Mouse (Mus musculus): ENCODE data around the gene Asic2. TPM values are rescaled to one million over a fixed set of nuclear protein-coding genes. Genes with fewer than 3 reads are reported as not detected.
"Not testable (repeated sequence)": the region's sequence is repeated elsewhere in the genome, so short reads cannot be mapped to it uniquely, and the experiment has no call there.

The Asic2 gene
- total RNA-seq, 2 experiments from 2014 or later = 52.8 to 57.6 TPM

DNA sequence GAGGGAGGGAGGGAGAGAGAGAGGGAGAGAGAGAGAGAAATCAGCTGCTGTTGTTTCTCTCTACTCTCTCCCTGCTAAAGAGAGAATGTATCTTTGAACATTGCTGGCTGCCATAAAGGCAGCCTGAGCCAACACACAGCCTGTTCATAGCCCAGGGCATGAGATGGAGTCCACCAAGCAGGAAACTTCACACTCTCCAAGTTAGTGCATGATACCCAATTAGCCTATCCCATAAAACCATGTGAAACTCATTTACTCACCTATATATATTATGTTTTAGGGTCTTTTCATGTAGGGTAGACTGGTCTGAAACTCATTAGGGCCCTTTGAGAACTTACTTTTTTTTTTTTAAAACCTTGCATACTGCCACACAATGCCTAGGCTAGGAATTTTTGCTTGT, 582.7 kb downstream of the Asic2 start:
- intact Hi-C loops (cut with DNase I) = no loop called here
- no peak for DNase-seq

DNA sequence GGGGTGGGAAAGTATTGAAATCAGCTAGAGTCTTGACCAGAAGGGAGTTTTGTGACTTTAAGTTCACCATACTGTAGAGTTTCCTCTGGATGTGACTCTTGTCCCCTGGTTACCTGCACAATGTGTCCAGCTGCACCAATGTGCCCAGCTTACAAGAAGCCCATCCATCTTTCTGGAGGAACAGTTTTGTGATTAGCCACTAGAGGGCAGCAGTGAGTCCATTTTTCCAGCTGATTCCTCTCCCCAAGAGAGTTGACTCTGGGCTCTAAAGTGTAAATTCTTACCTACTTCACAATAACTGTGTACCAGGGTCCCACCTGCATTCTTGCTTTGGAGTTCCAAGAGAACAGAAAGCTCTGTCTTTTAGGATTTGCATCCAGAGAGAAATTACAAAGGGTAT, 593.4 kb downstream of the Asic2 start:
- intact Hi-C loops (cut with DNase I) = no loop called here

DNA sequence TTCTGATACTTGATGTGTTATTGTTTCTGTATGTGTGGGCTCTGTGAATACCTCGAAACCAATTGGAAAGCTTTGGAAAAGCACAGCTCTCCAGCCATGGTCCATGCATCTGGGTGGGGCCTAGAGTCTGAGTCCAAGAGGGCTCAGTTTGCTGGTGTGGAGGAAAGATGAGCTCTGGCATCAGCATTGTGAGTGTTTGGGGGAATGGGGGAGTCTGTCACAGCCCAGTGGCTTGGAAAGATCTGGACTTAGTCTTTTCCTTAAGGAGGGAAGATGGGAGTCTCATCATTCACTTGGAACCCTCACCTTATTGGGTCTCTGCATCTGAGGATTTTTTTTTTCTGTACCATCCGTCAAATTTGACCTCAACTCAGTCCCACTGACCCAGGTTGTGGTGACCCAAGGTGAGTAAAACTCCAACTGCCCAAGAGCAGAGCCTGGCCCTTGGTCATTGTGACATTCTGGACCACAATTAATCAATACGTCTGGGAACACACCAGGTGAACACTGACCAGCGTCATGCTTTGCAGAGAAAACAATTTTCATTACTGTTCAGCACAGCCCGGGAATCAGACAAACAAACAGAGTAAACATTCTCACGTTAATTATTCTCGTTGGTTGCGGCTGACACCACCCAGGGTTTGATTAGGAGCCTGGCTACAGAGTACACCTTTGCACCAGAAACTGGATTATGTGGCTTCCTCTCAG, 594.1 kb downstream of the Asic2 start:
- DNase-seq = no peak
- intact Hi-C loops (cut with DNase I) = no loop called here

More for the DNA sequence above, 593.4 kb downstream of the Asic2 start:
- DNase-seq = peak; percentile 48

DNA sequence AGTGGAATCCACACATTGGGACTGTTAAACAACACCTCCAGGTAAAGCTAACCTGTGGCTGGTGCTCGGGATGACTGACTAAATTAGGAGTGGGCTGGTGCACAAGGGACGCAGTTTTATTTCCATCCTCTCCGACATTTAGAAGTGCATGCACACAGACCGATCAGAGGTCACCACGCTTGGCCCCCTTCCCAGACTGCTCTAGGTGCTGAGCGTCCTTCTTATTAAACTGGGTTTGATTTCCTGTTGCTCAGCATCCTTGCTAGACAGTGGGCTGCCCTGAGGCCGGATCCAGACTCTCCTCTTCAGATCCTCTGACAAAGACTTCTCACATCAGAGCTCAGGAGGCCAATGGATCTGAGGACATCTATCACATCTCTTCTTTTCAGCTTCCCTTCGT, 596.7 kb downstream of the Asic2 start:
- intact Hi-C loops (cut with DNase I) = no loop called here
- no peak for DNase-seq

DNA sequence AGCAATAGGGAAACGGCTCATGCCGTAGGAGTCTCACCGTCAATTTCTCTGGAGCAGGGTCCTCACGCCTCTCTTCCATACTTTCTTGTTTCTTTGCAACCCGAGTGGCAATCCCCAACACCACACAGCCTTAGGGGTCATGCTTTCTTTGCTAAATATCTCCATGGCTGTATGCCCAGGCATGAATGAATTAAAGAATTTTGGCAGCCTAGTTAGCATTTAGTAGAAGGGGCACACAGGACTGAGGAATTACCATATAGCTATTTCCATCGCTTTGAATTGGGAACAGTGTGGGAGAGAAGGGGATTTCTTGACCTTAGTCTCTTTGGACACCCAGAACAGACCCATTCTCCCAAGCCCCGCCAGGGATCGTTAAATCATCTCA, 597.8 kb downstream of the Asic2 start:
- intact Hi-C loops (cut with DNase I) = no loop called here

DNA sequence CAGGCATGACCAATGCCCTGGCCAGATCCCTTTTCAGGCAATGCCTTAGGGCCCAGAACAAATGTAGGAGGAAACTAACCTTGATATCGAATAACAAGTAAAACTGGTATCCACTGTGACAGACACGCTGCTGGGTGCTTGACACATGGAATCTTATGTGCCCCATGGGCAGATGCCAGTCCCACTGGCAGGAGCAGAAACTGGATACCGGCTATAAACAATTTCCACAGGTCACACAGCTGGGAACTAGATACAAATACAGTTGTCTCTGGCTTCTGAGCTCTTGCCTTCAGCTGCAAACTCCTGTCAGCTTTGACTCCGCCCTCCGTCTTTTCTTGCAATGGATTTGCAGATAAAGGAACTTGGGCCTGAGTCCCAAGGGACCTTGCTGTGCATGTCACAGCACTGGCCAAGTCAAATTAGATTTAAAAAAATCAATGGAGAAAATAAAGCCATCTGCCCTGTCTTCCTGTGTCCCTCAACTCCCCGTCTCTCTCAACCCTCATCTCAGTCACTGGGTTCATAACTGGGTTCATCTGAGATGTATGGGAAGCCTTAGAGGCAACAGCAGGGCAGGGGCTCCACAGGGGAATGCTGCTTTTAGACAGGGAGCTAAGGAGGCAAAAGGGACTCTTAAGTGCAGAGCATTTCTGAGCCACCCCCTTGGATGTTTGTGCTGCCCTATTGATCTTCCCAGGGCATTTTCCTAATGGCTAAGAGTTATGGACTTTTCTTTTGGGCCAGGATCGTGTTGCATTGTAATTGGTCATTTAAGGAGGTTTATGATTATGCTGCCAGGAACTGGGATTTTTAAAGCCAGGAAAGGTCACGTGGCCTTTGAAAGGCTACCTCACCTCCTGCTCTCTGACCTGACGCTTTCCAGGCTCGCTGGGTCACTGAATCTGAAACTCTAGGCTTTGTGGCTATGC, 598.5 kb downstream of the Asic2 start:
- intact Hi-C loops (cut with DNase I) = no loop called here

More for the DNA sequence above, 597.8 kb downstream of the Asic2 start:
- DNase-seq = no peak

DNA sequence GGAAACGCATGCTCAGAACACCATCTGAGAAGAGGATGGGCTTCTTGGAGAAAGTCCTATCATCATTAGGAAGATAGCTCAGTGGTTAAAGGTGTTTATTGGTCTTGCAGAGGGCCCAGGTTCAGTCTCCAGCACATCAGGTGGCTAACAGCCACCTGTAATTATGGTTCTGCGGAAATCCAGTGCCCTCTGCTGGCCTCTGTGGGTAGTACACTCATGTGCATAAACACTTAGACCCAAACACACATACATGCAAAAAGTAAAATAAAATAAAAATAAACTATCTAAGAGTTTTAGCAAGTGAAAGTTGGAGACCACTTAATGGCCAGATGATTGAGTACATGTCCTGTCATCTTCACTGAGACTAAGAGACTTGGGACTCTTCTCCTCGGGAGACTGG, 603.8 kb downstream of the Asic2 start:
- no peak for DNase-seq

More for the DNA sequence above, 598.5 kb downstream of the Asic2 start:
- DNase-seq = peak; percentile 13

DNA sequence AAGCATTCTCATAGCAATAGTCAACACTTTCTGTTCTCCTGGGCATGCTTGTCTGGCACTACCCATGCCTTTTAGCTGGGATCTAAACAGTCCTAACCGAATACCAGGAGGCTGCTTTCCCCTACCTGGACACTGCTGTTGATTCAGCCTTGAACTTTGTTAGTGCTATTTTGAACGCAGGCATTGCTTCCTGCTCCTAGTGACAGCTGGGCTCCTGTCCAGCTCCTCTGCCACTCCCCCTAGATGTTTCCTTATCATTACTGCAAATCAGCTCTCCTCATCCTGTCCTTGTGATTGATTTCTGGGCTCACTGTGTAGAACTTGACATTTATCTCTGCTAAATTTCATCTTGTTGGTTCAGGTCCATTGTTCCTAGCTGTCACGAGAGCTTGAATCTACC, 605.8 kb downstream of the Asic2 start:
- no peak for DNase-seq
- intact Hi-C loops (cut with DNase I) = no loop called here

More for the DNA sequence above, 603.8 kb downstream of the Asic2 start:
- intact Hi-C loops (cut with DNase I) = no loop called here

DNA sequence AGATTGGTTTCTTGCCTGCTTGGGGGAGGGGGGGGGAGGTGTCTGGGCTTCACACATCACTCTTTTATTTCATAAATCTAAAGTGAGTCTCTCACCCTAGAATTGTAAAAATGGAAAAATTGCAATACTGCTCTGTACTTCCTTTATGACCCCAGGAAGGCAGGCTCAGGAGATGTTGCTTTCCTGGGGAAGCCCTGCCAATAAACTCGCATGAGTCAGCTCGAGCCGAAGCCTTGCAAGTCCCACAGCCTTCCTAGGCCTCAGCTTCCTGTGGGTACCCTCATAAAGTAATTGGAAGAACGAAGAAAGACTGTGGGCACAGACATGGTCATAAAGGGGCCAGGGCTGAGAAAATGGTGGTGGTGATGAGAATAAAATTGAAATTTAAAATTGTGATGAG, 607.2 kb downstream of the Asic2 start:
- DNase-seq = no peak
- intact Hi-C loops (cut with DNase I) = no loop called here

DNA sequence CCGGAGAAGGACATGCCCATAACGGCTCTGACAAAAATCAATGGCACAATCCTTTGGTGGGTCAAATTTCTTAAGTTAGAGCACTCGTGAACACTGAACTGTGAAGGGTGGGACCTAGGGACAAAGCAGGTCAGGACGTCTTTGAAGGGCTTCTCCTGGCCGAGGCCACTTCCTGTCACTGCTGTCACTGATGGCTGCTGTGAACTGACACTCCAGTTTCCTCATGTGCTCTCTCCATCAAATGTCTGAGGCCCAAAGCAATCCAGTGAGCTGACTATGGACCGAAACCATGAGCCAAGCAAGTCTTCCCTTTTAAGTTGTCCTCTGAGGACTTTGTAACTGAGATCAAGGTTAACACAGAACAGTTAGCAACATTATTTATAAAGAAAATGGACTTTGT, 617.8 kb downstream of the Asic2 start:
- intact Hi-C loops (cut with DNase I); DNase-seq: not testable (repeated sequence)

DNA sequence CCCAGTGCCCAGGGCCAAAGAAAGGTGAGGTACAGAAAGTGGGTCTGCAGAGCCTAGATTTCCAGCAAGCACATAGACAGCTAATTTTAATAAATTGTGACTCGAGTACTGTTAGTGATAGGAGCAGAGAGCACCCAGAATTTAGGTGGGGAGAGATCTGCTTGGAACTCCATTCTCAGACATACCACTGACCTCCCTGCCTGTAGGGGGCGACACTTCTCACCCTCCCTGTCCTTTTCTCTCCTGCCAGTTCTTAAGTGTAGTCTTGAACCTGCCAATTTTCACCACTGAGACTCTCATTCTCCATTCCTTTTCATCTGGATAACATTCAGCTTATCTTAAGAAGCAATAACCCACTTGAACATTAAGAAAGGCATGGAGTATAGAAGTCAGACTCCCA, 636.3 kb downstream of the Asic2 start:
- no peak for DNase-seq
- intact Hi-C loops (cut with DNase I) = no loop called here

DNA sequence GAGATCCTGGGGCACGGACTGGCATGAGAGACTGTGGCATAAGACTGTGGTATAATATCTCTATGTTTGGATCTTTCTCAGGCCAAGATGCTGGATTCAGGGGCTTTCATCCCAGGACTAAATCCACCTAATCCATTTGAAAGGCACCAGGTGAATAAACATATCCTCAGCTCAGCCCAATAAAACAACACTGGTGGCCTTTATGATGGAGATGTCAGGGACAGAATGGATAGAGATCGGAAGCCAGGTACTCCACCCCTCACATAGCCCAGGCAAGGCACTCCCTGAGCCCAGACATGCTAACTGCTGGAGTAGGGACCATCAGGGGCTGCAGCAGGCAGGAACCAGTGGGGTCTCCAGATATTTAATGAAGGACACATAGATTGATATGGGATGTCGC, 637.3 kb downstream of the Asic2 start:
- intact Hi-C loops (cut with DNase I) = no loop called here
- DNase-seq = no peak

DNA sequence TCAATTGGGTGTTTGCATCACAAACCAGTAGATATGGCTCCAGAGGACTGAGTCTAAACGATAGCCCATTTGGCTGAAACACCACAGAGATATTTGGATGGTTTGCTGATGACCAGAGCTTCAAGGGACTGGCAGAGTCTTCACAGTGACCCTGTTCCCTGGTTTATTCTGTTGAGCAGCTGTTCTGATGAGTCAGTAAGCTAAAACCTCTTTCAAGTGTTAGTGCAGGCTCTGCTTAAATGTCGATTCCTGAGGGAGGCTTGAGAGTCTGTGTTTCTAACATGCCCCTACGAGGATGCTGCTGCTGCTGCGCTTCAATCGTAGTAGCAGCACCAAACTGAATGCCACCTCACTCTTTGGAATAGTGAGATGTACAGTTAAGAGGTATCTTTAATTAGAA, 640.2 kb downstream of the Asic2 start:
- intact Hi-C loops (cut with DNase I) = no loop called here
- DNase-seq = no peak

DNA sequence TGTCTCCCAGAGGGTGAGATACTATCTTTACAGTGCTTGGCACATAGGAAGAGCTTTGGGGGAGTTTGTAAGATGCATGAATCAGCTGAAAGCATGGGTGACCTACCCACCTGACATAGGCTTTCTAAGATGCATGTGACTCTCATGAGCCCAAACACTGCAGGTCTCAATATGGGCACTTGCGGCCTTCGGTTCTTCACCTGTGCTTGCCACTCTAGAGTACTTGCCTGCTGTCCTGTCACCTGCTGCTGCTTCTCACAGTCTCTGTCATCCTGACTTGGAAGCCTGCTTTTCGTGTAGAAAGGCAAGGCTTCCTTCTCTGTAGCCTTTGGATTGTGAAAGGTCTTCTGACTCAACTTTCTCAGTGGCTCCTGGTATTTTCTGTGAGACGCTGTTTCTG, 645.1 kb downstream of the Asic2 start:
- DNase-seq = no peak
- intact Hi-C loops (cut with DNase I) = no loop called here

DNA sequence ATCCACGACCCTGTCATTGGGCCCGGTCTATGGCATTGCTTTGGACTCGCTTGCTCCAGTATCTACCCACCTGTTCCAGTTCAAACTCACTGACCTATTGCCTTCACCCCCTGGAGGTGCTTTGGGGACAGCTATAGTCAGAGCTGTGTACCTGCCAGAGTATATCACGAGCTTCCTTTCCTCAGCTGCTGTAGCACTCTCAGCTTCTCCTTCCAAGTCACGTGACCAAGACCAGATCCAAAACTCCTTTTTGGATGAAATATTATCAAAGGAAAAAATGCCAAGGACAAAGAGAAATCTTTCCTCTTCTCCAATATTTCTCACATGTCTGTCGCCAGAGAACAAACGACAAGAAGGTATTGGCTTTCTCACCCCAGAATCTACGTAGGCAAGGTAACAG, 645.8 kb downstream of the Asic2 start:
- intact Hi-C loops (cut with DNase I) = no loop called here
- no peak for DNase-seq

DNA sequence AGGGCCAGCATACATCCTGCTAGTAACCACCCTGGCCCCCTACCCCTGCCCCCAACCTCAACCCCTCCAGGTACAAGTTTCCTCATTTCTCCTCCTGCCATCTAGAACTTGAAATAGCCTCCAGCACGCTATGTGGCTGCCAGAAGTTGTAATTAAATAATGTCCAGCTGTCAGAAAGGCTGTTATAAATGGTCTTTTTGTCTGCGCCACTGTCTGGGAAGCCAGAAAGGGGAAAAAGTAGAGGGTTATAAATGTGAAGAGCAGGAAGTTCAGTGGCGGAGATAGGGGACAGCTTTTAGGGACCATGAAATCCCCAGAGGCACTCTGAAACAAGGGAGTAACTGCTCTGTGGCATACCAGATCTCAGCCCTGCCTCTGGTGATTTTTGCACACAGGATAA, 678.2 kb downstream of the Asic2 start:
- intact Hi-C loops (cut with DNase I) = no loop called here
- no peak for DNase-seq

DNA sequence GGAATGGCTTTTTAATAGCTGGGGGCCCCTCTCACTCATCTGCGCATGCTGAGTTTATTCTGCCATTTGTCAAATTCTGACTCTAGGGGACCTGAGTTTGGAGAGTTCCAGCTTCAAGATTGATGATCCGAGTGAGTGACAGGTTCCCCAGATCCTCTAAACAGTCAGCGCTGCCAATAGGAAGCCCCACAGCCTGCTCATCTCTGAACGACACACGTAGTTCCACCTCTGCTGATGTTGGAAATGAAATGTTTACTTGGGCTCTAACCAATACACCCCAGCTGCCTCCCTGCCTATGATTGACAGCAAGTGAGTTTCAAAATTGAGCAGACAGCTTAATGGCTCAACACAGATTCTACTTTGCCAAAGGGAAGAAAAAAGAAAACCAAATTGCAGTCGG, 685.1 kb downstream of the Asic2 start:
- DNase-seq = no peak
- intact Hi-C loops (cut with DNase I) = no loop called here

DNA sequence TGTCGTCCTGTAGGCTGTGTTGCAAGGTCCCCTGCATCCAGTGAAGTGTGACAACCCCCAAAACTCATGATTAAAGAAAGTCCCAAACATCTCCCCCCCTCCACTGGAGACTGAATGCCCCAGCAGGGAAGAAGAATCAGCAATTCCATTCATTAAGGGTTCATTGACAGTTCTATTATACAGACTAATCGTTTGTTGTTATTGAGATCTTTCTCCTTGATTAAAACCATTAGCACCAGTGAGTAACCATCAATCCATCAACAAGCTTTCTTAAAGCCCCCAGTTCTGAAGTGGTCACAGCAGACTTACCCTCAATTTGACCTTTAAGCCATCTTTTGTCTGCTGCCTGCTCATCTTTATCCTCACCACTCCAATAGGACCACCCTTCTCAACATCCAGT, 688.2 kb downstream of the Asic2 start:
- intact Hi-C loops (cut with DNase I) = no loop called here
- no peak for DNase-seq

DNA sequence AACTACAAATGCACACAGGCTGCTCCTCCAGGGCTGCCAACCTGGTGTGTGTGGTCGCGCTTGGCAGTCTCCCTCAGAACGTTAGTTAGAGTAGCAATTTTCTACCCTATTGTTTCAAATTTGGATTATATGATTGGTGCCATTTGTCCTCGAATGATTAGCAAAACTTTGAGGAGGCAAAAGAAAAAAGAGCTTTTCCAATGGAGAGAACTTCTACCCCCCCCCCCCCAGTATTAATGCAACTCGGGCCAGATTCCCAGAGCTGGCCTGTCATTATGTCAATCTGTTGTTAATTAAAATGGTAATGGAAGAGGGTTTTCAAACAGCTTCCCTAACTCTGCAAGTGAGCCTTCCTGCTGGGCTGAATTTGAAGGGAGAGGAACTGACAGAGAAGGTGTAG, 690.9 kb downstream of the Asic2 start:
- DNase-seq = no peak
- intact Hi-C loops (cut with DNase I) = no loop called here

DNA sequence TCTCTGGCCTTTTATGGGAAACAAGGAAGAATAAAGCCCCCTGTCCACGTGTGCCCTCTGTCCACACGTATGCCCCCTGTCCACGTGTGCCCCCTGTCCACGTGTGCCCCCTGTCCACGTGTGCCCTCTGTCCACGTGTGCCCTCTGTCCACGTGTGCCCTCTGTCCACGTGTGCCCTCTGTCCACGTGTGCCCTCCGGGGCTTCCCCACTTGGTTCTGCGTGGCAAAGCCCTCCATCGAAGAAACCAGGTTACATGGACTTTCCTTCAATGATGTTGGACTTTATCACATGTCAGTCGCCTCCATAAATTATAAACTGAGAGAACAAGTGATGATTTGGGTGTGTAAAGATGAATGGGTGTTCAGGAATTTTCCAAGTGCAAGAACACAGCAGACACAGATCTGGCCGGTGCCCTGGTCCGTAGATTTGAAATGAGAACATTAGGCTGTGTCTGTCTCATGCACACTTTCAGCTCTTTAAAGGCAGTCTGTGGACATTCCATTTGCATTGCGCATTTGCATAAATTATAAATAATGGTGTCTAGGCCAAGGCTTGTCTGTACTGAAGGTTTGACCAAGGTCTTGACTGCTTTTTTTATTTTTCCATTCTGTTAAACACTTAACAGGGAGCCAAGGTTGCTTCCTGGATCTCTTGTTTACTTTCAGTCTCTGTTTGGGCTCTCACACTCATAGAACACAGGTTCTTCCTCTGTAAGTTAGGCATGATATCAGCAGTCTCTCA, 695.4 kb downstream of the Asic2 start:
- DNase-seq = no peak
- intact Hi-C loops (cut with DNase I) = no loop called here

DNA sequence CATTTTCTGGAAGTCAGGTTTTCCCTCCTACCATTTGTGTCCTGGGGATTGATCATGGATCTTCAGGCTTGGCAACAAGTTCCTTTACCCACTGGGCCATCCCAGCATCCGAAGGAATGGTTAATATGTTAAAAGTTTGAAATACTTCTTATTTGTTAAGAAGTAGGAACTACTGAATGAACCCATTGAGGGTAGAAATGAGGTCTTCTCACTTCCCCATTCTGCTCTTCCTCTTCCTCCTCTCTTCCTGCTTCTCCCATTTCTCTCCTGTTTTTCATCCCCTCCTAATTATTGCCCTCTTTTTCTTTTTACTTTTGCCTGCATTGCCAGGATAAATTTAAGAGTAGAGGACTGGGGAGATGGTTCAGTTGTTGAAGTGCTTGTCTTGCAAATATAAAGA, 696.8 kb downstream of the Asic2 start:
- DNase-seq = no peak
- intact Hi-C loops (cut with DNase I) = no loop called here
